Mouse (Mus musculus): ENCODE measurements around the gene Gal3st2c. TPM values are rescaled to one million over a fixed set of nuclear protein-coding genes. Genes with fewer than 3 reads are reported as not detected.
"Not testable (repeated sequence)": the region's sequence is repeated elsewhere in the genome, so short reads cannot be mapped to it uniquely, and the experiment has no call there.

The Gal3st2c gene
- total RNA-seq (2022): under 1 TPM in 3 of 4 experiments, not detected in 1; 0.04 to 0.12 (median 0.07) TPM

GRCm38 (mm10) chr1:93990209-93990608, at the start of gene Gal3st2c:
Gene Gal3st2c, plus strand, starts transcription at chr1:93990509.
- not testable (repeated sequence) for DNase-seq (ENCODE audit: low spot score in 2 of 2)

- not testable (repeated sequence) for DNase-seq (ENCODE audit: low spot score in 2 of 2)
Observed at GRCm38 (mm10) chr1:93949087-93949486, 41.2 kb upstream of the Gal3st2c start.

- DNase-seq (ENCODE audit: low spot score in 2 of 2): not testable (repeated sequence)
Observed at GRCm38 (mm10) chr1:93966489-93966888, 23.8 kb upstream of the Gal3st2c start.

- DNase-seq (ENCODE audit: low spot score in 2 of 2): not testable (repeated sequence)
Observed at GRCm38 (mm10) chr1:93970380-93970779, 19.9 kb upstream of the Gal3st2c start.

- DNase-seq (ENCODE audit: low spot score in 2 of 2): not testable (repeated sequence)
Observed at GRCm38 (mm10) chr1:93970797-93971196, 19.5 kb upstream of the Gal3st2c start.

GRCm38 (mm10) chr1:93975764-93976163, 14.5 kb upstream of the Gal3st2c start:
- not testable (repeated sequence) for DNase-seq (ENCODE audit: low spot score in 2 of 2)

- not testable (repeated sequence) for DNase-seq (ENCODE audit: low spot score in 2 of 2)
Observed at GRCm38 (mm10) chr1:93978287-93978686, 12.0 kb upstream of the Gal3st2c start.

GRCm38 (mm10) chr1:93980932-93981331, 9.4 kb upstream of the Gal3st2c start:
- not testable (repeated sequence) for DNase-seq (ENCODE audit: low spot score in 2 of 2)

- no peak for DNase-seq (ENCODE audit: low spot score in 2 of 2)
Observed at GRCm38 (mm10) chr1:93986167-93986566, 4.1 kb upstream of the Gal3st2c start.

GRCm38 (mm10) chr1:93988786-93989185, 1.5 kb upstream of the Gal3st2c start:
- DNase-seq (ENCODE audit: low spot score in 2 of 2): no peak

GRCm38 (mm10) chr1:93991068-93991467, 759 bp downstream of the Gal3st2c start:
- DNase-seq (ENCODE audit: low spot score in 2 of 2): not testable (repeated sequence)

GRCm38 (mm10) chr1:93991491-93991890, 1.2 kb downstream of the Gal3st2c start:
- DNase-seq (ENCODE audit: low spot score in 2 of 2): not testable (repeated sequence)

- no peak for DNase-seq (ENCODE audit: low spot score in 2 of 2)
Observed at GRCm38 (mm10) chr1:94001023-94001422, 10.7 kb downstream of the Gal3st2c start.

- not testable (repeated sequence) for DNase-seq (ENCODE audit: low spot score in 2 of 2)
Observed at GRCm38 (mm10) chr1:94005954-94006506, 15.7 kb downstream of the Gal3st2c start.

GRCm38 (mm10) chr1:94008826-94009225, 18.5 kb downstream of the Gal3st2c start:
- peak; percentile 89 to 90 for DNase-seq (ENCODE audit: low spot score in 2 of 2)

GRCm38 (mm10) chr1:94011643-94012042, 21.3 kb downstream of the Gal3st2c start:
- DNase-seq (ENCODE audit: low spot score in 2 of 2): no peak

- no peak for DNase-seq (ENCODE audit: low spot score in 2 of 2)
Observed at GRCm38 (mm10) chr1:94020151-94020550, 29.8 kb downstream of the Gal3st2c start, which contains the start of gene Neu4. Gene Neu4, plus strand, starts transcription at chr1:94020451.

GRCm38 (mm10) chr1:94027506-94028108, 37.3 kb downstream of the Gal3st2c start:
- no peak for DNase-seq (ENCODE audit: low spot score in 2 of 2)

GRCm38 (mm10) chr1:94028741-94029140, 38.4 kb downstream of the Gal3st2c start:
- DNase-seq (ENCODE audit: low spot score in 2 of 2): no peak

GRCm38 (mm10) chr1:94033075-94033602, 42.8 kb downstream of the Gal3st2c start:
- no peak for DNase-seq (ENCODE audit: low spot score in 2 of 2)

- DNase-seq (ENCODE audit: low spot score in 2 of 2): peak; percentile 81 to 83
Observed at GRCm38 (mm10) chr1:94034984-94035743, 44.9 kb downstream of the Gal3st2c start.

- no peak for DNase-seq (ENCODE audit: low spot score in 2 of 2)
Observed at GRCm38 (mm10) chr1:94040391-94040790, 50.1 kb downstream of the Gal3st2c start.

All from layer of hippocampus, adult 8-10 months (tissue).